Mouse (Mus musculus): ENCODE data around the gene Atpaf1.

GRCm38 (mm10) chr4:115827535-115827887 lies 42.9 kb downstream of the Atpaf1 start:
- TF ChIP-seq NANOG (IDR thresholded peaks at IDR 0.05; ENCODE audit: borderline replicate concordance, low read length) (no peak), CTCF (conservative IDR thresholded peaks at IDR 0.05; ENCODE audit: low read length) (no peak)
